Mouse (Mus musculus): ENCODE measurements at regions not wholly inside any gene's neighbourhood (a gene's known extent, or its start where the extent isn't known, plus 50 kb on each side); places are given as distances from the start of the nearest gene placed in this dataset.

- no peak for ATAC-seq
- H3K4me2 ChIP-seq (ENCODE audit: low read length), result no peak overlapping the region
- H3K27ac ChIP-seq (ENCODE audit: low read length), result no peak overlapping the region
- H3K36me3 ChIP-seq (ENCODE audit: control insufficient read depth, insufficient read depth), result no peaks in the 10 kb centered on the region
- no peaks in the 10 kb centered on the region for H3K27me3 ChIP-seq (replicated peaks; ENCODE audit: control insufficient read depth, insufficient read depth, low read length)
- H3K9me3 ChIP-seq (ENCODE audit: control insufficient read depth, low read length), result no peaks in the 10 kb centered on the region
- H3K9ac ChIP-seq (replicated peaks; ENCODE audit: low read depth, low read length), result no peak overlapping the region
- 0 out of 2 replicates have a peak, but pooled peaks cover 2% of the 10 kb centered on the region for H3K4me1 ChIP-seq (replicated peaks; ENCODE audit: control insufficient read depth, insufficient read depth, low read length)
- H3K4me3 ChIP-seq (replicated peaks; ENCODE audit: low read length), result no peak overlapping the region
Observed at GRCm38 (mm10) chr12:109892834-109893233, 292.7 kb upstream of the Rtl1 start.

DNA sequence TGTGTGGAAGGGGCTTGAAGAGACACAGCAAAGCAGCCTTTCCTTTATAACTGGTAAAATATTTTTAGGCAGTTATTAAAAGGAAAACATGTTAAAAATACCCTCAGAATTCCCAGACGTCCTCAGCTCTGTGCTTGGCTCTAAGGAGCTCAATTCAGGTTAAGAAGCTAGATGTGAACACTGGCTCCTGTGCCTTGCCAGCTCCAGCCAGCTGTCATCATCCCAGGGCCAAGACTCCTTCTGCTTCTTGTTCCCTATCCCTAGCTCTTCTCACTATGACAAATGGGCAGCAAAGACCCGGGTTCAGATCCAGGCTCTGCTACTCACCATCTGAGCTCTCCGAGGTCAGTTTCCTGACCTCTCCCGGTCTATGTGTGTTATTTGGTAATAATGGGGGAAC is 293.5 kb upstream of the Rtl1 start:
- no peaks in the 10 kb centered on the region for H3K27me3 ChIP-seq (replicated peaks; ENCODE audit: control insufficient read depth, insufficient read depth, low read length)

GRCm38 (mm10) chr12:109895389-109895788 is 295.3 kb upstream of the Rtl1 start:
- no peak for ATAC-seq
- H3K36me3 ChIP-seq (ENCODE audit: control insufficient read depth, insufficient read depth), result no peaks in the 10 kb centered on the region
- WGBS, result 54% methylated on average over 7 of the region's 7 CpGs
- no peak overlapping the region for H3K4me3 ChIP-seq (replicated peaks; ENCODE audit: low read length)
- no peak overlapping the region for H3K9ac ChIP-seq (replicated peaks; ENCODE audit: low read depth, low read length)
- H3K27ac ChIP-seq (ENCODE audit: low read length), result no peak overlapping the region
- no peak overlapping the region for H3K4me2 ChIP-seq (ENCODE audit: low read length)
- H3K27me3 ChIP-seq (replicated peaks; ENCODE audit: control insufficient read depth, insufficient read depth, low read length), result no peaks in the 10 kb centered on the region
- H3K4me1 ChIP-seq (replicated peaks; ENCODE audit: control insufficient read depth, insufficient read depth, low read length), result 0 out of 2 replicates have a peak, but pooled peaks cover 2% of the 10 kb centered on the region
- H3K9me3 ChIP-seq (ENCODE audit: control insufficient read depth, low read length), result no peaks in the 10 kb centered on the region

More for the DNA sequence above, 293.5 kb upstream of the Rtl1 start:
- 76% methylated on average over 4 of the region's 4 CpGs for WGBS
- H3K9me3 ChIP-seq (ENCODE audit: control insufficient read depth, low read length), result no peaks in the 10 kb centered on the region
- no peak overlapping the region for H3K4me2 ChIP-seq (ENCODE audit: low read length)
- no peak overlapping the region for H3K4me3 ChIP-seq (replicated peaks; ENCODE audit: low read length)
- H3K36me3 ChIP-seq (ENCODE audit: control insufficient read depth, insufficient read depth), result no peaks in the 10 kb centered on the region
- no peak for ATAC-seq
- H3K27ac ChIP-seq (ENCODE audit: low read length), result no peak overlapping the region
- H3K9ac ChIP-seq (replicated peaks; ENCODE audit: low read depth, low read length), result no peak overlapping the region
- 0 out of 2 replicates have a peak, but pooled peaks cover 2% of the 10 kb centered on the region for H3K4me1 ChIP-seq (replicated peaks; ENCODE audit: control insufficient read depth, insufficient read depth, low read length)

DNA sequence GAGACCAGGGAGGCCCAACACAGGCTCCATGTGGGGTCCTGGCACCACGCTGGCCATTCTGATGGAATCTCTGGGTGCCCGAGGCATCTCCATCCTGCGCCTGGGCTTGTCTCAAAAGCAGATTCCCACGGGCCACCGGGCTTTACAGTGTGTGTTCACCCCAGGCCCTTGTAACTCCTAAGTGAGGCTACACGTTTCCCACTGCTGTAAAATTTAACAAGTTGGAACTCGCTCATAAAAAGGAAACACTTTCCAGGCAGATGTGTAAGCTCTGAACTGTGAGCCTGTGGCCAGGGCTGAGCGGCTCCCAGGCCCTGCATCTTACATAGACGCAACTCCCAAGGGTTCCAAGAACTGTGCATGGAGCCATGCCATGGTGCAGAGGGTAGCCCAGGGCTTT is 296.3 kb upstream of the Rtl1 start:
- WGBS, result 93% methylated on average over 9 of the region's 9 CpGs

GRCm38 (mm10) chr12:109896906-109897305 is 296.8 kb upstream of the Rtl1 start:
- no peak overlapping the region for H3K4me2 ChIP-seq (ENCODE audit: low read length)
- 86% methylated on average over 10 of the region's 10 CpGs for WGBS
- H3K9me3 ChIP-seq (ENCODE audit: control insufficient read depth, low read length), result no peaks in the 10 kb centered on the region
- no peak overlapping the region for H3K9ac ChIP-seq (replicated peaks; ENCODE audit: low read depth, low read length)
- H3K4me1 ChIP-seq (replicated peaks; ENCODE audit: control insufficient read depth, insufficient read depth, low read length), result 0 out of 2 replicates have a peak, but pooled peaks cover 2% of the 10 kb centered on the region
- ATAC-seq, result no peak
- no peak overlapping the region for H3K4me3 ChIP-seq (replicated peaks; ENCODE audit: low read length)
- H3K27me3 ChIP-seq (replicated peaks; ENCODE audit: control insufficient read depth, insufficient read depth, low read length), result no peaks in the 10 kb centered on the region
- no peak overlapping the region for H3K27ac ChIP-seq (ENCODE audit: low read length)
- H3K36me3 ChIP-seq (ENCODE audit: control insufficient read depth, insufficient read depth), result no peaks in the 10 kb centered on the region

More for the DNA sequence above, 296.3 kb upstream of the Rtl1 start:
- Histone ChIP-seq H3K4me2 (ENCODE audit: low read length) (no peak overlapping the region), H3K36me3 (ENCODE audit: control insufficient read depth, insufficient read depth) (no peaks in the 10 kb centered on the region), H3K4me3 (replicated peaks; ENCODE audit: low read length) (no peak overlapping the region), H3K27ac (ENCODE audit: low read length) (no peak overlapping the region), H3K9ac (replicated peaks; ENCODE audit: low read depth, low read length) (no peak overlapping the region), H3K27me3 (replicated peaks; ENCODE audit: control insufficient read depth, insufficient read depth, low read length) (no peaks in the 10 kb centered on the region), H3K9me3 (ENCODE audit: control insufficient read depth, low read length) (no peaks in the 10 kb centered on the region), H3K4me1 (replicated peaks; ENCODE audit: control insufficient read depth, insufficient read depth, low read length) (0 out of 2 replicates have a peak, but pooled peaks cover 2% of the 10 kb centered on the region)
- ATAC-seq, result no peak

DNA sequence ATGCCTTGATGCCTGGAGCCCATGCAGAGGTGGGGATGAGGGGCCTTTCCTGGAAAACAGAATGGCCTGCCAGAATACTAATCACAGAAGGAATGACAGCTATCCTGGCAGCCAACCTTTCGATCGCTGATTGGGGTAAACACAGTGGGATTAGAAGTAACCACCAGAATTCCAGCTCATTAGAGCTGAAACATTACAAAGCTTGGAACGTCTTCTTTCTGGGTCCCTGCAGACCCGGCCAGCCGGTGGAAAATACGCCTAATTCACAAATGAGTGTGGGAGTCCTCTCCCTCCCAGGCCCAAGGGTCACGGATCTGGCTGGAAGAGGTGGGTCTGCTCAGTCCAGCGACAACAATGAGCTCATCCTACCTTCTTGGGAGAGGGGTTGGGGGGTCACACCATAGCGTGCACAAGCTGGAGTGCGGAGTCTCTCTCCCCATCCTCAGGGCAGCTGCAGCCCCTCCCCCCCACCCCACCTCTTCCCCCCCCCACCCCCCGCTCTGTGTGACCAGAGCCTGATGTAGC is 297.8 kb upstream of the Rtl1 start:
- 0 out of 2 replicates have a peak, but pooled peaks cover 2% of the 10 kb centered on the region for H3K4me1 ChIP-seq (replicated peaks; ENCODE audit: control insufficient read depth, insufficient read depth, low read length)
- no peaks in the 10 kb centered on the region for H3K27me3 ChIP-seq (replicated peaks; ENCODE audit: control insufficient read depth, insufficient read depth, low read length)
- WGBS, result 37% methylated on average over 11 of the region's 11 CpGs
- H3K9me3 ChIP-seq (ENCODE audit: control insufficient read depth, low read length), result no peaks in the 10 kb centered on the region
- H3K36me3 ChIP-seq (ENCODE audit: control insufficient read depth, insufficient read depth), result no peaks in the 10 kb centered on the region
- no peak overlapping the region for H3K4me3 ChIP-seq (replicated peaks; ENCODE audit: low read length)
- no peak overlapping the region for H3K4me2 ChIP-seq (ENCODE audit: low read length)
- ATAC-seq, result no peak
- no peak overlapping the region for H3K9ac ChIP-seq (replicated peaks; ENCODE audit: low read depth, low read length)
- H3K27ac ChIP-seq (ENCODE audit: low read length), result no peak overlapping the region

DNA sequence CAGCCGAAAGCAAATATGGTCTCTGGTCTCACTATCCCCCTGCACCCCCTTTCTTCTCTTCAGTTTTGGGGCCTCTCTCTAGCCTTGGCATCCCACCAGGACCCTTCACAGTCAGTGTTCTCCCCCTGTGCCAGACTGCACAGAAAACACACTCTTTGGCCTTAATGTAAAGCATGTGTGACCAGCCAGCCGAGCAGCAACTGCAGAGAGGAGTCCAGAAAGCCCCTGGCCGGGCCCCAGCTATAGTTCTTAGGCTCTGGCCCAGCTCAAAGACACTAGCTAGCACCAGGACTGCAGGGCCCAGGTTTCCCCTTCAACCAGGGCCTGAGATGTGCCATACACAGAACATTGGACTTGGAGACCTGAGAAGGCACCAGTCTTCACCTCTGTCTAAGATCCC is 299.3 kb upstream of the Rtl1 start:
- H3K4me2 ChIP-seq (ENCODE audit: low read length), result no peak overlapping the region
- 79% methylated on average over 3 of the region's 3 CpGs for WGBS
- no peak overlapping the region for H3K4me3 ChIP-seq (replicated peaks; ENCODE audit: low read length)
- ATAC-seq, result no peak
- H3K36me3 ChIP-seq (ENCODE audit: control insufficient read depth, insufficient read depth), result no peaks in the 10 kb centered on the region
- H3K27me3 ChIP-seq (replicated peaks; ENCODE audit: control insufficient read depth, insufficient read depth, low read length), result no peaks in the 10 kb centered on the region
- no peak overlapping the region for H3K9ac ChIP-seq (replicated peaks; ENCODE audit: low read depth, low read length)
- no peaks in the 10 kb centered on the region for H3K9me3 ChIP-seq (ENCODE audit: control insufficient read depth, low read length)
- H3K27ac ChIP-seq (ENCODE audit: low read length), result no peak overlapping the region
- H3K4me1 ChIP-seq (replicated peaks; ENCODE audit: control insufficient read depth, insufficient read depth, low read length), result 0 out of 2 replicates have a peak, but pooled peaks cover 2% of the 10 kb centered on the region

DNA sequence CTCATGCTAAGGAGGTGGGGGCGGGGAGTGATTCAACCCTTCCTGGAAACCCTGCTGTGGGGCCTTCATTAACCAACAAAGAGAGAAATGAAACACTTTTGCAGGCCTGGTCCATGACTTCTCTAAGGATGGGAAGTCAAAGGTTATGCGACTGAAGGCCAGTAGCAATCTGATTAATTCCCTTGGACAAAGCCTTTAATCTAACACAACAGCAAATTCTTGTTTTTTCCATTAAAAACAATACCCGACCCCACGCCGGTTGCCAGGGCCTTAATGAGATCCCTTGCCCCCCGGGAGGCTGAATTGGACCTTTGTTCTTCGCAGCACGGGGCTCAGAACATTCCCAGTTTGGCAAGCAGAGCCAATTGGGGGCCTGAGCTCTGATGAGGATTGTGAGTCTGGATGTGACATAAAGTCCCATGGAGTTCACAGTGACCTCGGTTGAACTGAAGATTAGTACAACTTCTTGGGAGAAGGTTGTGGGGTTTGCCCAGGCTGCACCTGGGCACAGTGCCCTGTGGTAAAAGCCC is 310.9 kb upstream of the Rtl1 start:
- no peak overlapping the region for H3K9ac ChIP-seq (replicated peaks; ENCODE audit: low read depth, low read length)
- H3K9me3 ChIP-seq (ENCODE audit: control insufficient read depth, low read length), result no peaks in the 10 kb centered on the region
- no peaks in the 10 kb centered on the region for H3K27me3 ChIP-seq (replicated peaks; ENCODE audit: control insufficient read depth, insufficient read depth, low read length)
- H3K4me3 ChIP-seq (replicated peaks; ENCODE audit: low read length), result no peak overlapping the region
- H3K4me2 ChIP-seq (ENCODE audit: low read length), result no peak overlapping the region
- H3K4me1 ChIP-seq (replicated peaks; ENCODE audit: control insufficient read depth, insufficient read depth, low read length), result no peaks in the 10 kb centered on the region
- H3K27ac ChIP-seq (ENCODE audit: low read length), result no peak overlapping the region
- peak; percentile 36; the same call in 1 of the 2 replicates for ATAC-seq
- 6% methylated on average over 9 of the region's 9 CpGs for WGBS
- no peaks in the 10 kb centered on the region for H3K36me3 ChIP-seq (ENCODE audit: control insufficient read depth, insufficient read depth)

DNA sequence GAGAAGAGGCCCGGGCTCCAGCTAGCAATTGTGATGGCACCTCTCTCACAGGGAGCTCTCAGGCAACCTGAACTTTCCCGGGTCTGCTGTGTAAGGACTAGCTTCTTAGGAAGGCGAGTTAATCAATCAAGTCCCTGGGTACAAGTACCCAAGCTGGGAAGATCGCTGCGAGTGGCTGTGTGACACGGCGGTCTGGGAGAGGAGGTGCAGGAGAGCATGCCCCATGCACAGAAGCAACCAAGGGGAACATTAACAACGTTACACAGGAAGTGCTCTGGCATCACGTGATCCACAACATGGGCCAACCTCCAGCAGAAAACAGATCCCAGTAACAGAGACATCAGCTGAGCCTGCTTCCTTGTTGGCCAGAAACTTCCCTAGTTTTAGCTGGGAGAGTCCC is 311.4 kb upstream of the Rtl1 start:
- no peak overlapping the region for H3K4me3 ChIP-seq (replicated peaks; ENCODE audit: low read length)
- H3K36me3 ChIP-seq (ENCODE audit: control insufficient read depth, insufficient read depth), result no peaks in the 10 kb centered on the region
- ATAC-seq, result no peak
- H3K9me3 ChIP-seq (ENCODE audit: control insufficient read depth, low read length), result no peaks in the 10 kb centered on the region
- 37% methylated on average over 9 of the region's 9 CpGs for WGBS
- H3K4me2 ChIP-seq (ENCODE audit: low read length), result no peak overlapping the region
- no peaks in the 10 kb centered on the region for H3K4me1 ChIP-seq (replicated peaks; ENCODE audit: control insufficient read depth, insufficient read depth, low read length)
- no peaks in the 10 kb centered on the region for H3K27me3 ChIP-seq (replicated peaks; ENCODE audit: control insufficient read depth, insufficient read depth, low read length)
- H3K9ac ChIP-seq (replicated peaks; ENCODE audit: low read depth, low read length), result no peak overlapping the region
- H3K27ac ChIP-seq (ENCODE audit: low read length), result no peak overlapping the region

- no peak overlapping the region for H3K27ac ChIP-seq (ENCODE audit: low read length)
- H3K4me2 ChIP-seq (ENCODE audit: low read length), result no peak overlapping the region
- no peaks in the 10 kb centered on the region for H3K9me3 ChIP-seq (ENCODE audit: control insufficient read depth, low read length)
- no peaks in the 10 kb centered on the region for H3K36me3 ChIP-seq (ENCODE audit: control insufficient read depth, insufficient read depth)
- ATAC-seq, result no peak
- H3K4me3 ChIP-seq (replicated peaks; ENCODE audit: low read length), result no peak overlapping the region
- no peaks in the 10 kb centered on the region for H3K27me3 ChIP-seq (replicated peaks; ENCODE audit: control insufficient read depth, insufficient read depth, low read length)
- no peaks in the 10 kb centered on the region for H3K4me1 ChIP-seq (replicated peaks; ENCODE audit: control insufficient read depth, insufficient read depth, low read length)
- 81% methylated on average over 6 of the region's 6 CpGs for WGBS
- no peak overlapping the region for H3K9ac ChIP-seq (replicated peaks; ENCODE audit: low read depth, low read length)
Observed at GRCm38 (mm10) chr12:109917761-109918160, 317.6 kb upstream of the Rtl1 start.
